9 mouse cellular contexts compared by ENCODE assay signal in the genomic region with DNA sequence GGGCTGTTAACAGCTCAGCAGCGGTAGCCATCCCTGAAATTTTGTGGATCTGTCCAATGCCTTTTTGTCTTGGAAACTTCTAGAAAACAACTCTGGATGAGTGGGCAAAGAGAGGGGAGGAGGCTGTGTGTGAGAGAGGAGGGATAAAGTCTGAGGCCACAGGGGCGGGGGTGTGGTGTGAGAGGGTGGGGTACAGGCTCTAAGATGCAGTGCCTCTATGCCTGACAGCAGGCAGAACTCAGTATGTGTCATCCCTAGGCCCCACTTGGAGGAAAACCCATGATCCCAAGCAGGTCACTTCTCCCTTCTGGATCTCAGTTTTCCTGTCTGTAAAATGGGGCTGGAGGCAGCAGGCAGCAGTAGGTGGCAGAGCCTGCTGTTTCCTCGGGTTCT. TPM values are rescaled to one million over a fixed set of nuclear protein-coding genes. Genes with fewer than 3 reads are reported as not detected.
DNase-seq lines count a peak whose midpoint lies in the region; ATAC-seq lines count a peak whose summit lies in the region.
"Had no signal": no experiment of that assay in that cellular context is flagged by ENCODE, and none has a peak within 500 bp of the region (broad histone marks: within the 10 kb centered on the region; RNA-seq: fewer than 3 reads in every experiment).

No protein-coding gene starts in this region.

- WGBS in embryonic facial prominence, embryonic 15.5 days, result 83% methylated on average over 3 of the region's 3 CpGs
- WGBS in embryonic facial prominence, embryonic 10.5 days, result 90% methylated on average over 3 of the region's 3 CpGs
- 91% methylated on average over 3 of the region's 3 CpGs for WGBS in lung, embryonic 15.5 days
- WGBS in limb, embryonic 15.5 days, result 93% methylated on average over 3 of the region's 3 CpGs
- whole genome bisulfite sequencing in neural tube, embryonic 15.5 days, result 86% methylated on average over 3 of the region's 3 CpGs

- H3K4me3 ChIP-seq in embryonic facial prominence, embryonic 15.5 days (replicated peaks), result no peak overlapping the region
- H3K4me3 ChIP-seq in embryonic facial prominence, embryonic 10.5 days, result no peak overlapping the region
- no peak overlapping the region for H3K4me3 ChIP-seq in lung, embryonic 15.5 days
- no peak overlapping the region for H3K4me3 ChIP-seq in limb, embryonic 15.5 days
- H3K4me3 ChIP-seq in neural tube, embryonic 15.5 days (replicated peaks), result 0 out of 2 replicates have a peak overlapping the region, but pooled peaks have one; percentile 66
- H3K4me3 ChIP-seq: limb, embryonic 12.5 days had no signal

- H3K9me3 ChIP-seq in embryonic facial prominence, embryonic 15.5 days (replicated peaks), result no peaks in the 10 kb centered on the region
- H3K9me3 ChIP-seq in embryonic facial prominence, embryonic 10.5 days, result no peaks in the 10 kb centered on the region
- no peaks in the 10 kb centered on the region for H3K9me3 ChIP-seq in lung, embryonic 15.5 days
- no peaks in the 10 kb centered on the region for H3K9me3 ChIP-seq in limb, embryonic 15.5 days
- no peaks in the 10 kb centered on the region for H3K9me3 ChIP-seq in neural tube, embryonic 15.5 days (replicated peaks)
- H3K9me3 ChIP-seq: limb, embryonic 12.5 days had no signal

- no peak for DNase-seq in embryonic facial prominence, embryonic 10.5 days (ENCODE audit: low spot score)
- DNase-seq in lung, postnatal 25 days (ENCODE audit: low spot score), result no peak
- DNase-seq in T-cell, adult 2 months (ENCODE audit: low spot score), result no peak
- DNase-seq in layer of hippocampus, postnatal 36 days, result no peak

- peaks cover 66% of the 10 kb centered on the region for H3K4me1 ChIP-seq in embryonic facial prominence, embryonic 15.5 days
- peaks cover 65% of the 10 kb centered on the region for H3K4me1 ChIP-seq in embryonic facial prominence, embryonic 10.5 days
- peaks cover 78% of the 10 kb centered on the region for H3K4me1 ChIP-seq in lung, embryonic 15.5 days
- H3K4me1 ChIP-seq in limb, embryonic 15.5 days, result peaks cover 75% of the 10 kb centered on the region
- peaks cover 75% of the 10 kb centered on the region for H3K4me1 ChIP-seq in neural tube, embryonic 15.5 days

- H3K36me3 ChIP-seq in embryonic facial prominence, embryonic 15.5 days, result no peaks in the 10 kb centered on the region
- H3K36me3 ChIP-seq in embryonic facial prominence, embryonic 10.5 days (replicated peaks), result no peaks in the 10 kb centered on the region; the same call in 1 of the 2 replicates
- H3K36me3 ChIP-seq in lung, embryonic 15.5 days, result 0 out of 2 replicates have a peak, but pooled peaks cover 3% of the 10 kb centered on the region
- H3K36me3 ChIP-seq in limb, embryonic 15.5 days, result no peaks in the 10 kb centered on the region
- no peaks in the 10 kb centered on the region for H3K36me3 ChIP-seq in neural tube, embryonic 15.5 days
- H3K36me3 ChIP-seq: limb, embryonic 12.5 days had no signal

- 0 out of 2 replicates have a peak overlapping the region, but pooled peaks have one; percentile 95 for H3K4me2 ChIP-seq in embryonic facial prominence, embryonic 15.5 days (replicated peaks)
- peak overlapping the region; percentile 98; the same call in 1 of the 2 replicates for H3K4me2 ChIP-seq in lung, embryonic 15.5 days
- no peak overlapping the region for H3K4me2 ChIP-seq in limb, embryonic 15.5 days
- peak overlapping the region; percentile 75 for H3K4me2 ChIP-seq in neural tube, embryonic 15.5 days

- H3K27ac ChIP-seq in embryonic facial prominence, embryonic 15.5 days (replicated peaks), result peak overlapping the region; percentile 63; the same call in 1 of the 2 replicates
- no peak overlapping the region for H3K27ac ChIP-seq in embryonic facial prominence, embryonic 10.5 days (replicated peaks)
- H3K27ac ChIP-seq in lung, embryonic 15.5 days, result peak overlapping the region; percentile 70; the same call in 1 of the 2 replicates
- H3K27ac ChIP-seq in limb, embryonic 15.5 days, result 0 out of 2 replicates have a peak overlapping the region, but pooled peaks have one; percentile 52
- H3K27ac ChIP-seq in neural tube, embryonic 15.5 days (replicated peaks), result peak overlapping the region; percentile 71; the same call in 1 of the 2 replicates
- H3K27ac ChIP-seq: limb, embryonic 12.5 days had no signal

- no peak overlapping the region for H3K9ac ChIP-seq in embryonic facial prominence, embryonic 15.5 days
- no peak overlapping the region for H3K9ac ChIP-seq in lung, embryonic 15.5 days
- no peak overlapping the region for H3K9ac ChIP-seq in limb, embryonic 15.5 days
- H3K9ac ChIP-seq in neural tube, embryonic 15.5 days (replicated peaks), result no peak overlapping the region
- H3K9ac ChIP-seq: limb, embryonic 12.5 days had no signal

- peaks cover 9% of the 10 kb centered on the region for H3K27me3 ChIP-seq in embryonic facial prominence, embryonic 15.5 days
- H3K27me3 ChIP-seq in embryonic facial prominence, embryonic 10.5 days (replicated peaks; ENCODE audit: low read depth, poor library complexity, severe bottlenecking), result peaks cover 46% of the 10 kb centered on the region
- H3K27me3 ChIP-seq in lung, embryonic 15.5 days, result peaks cover 6% of the 10 kb centered on the region; the same call in 1 of the 2 replicates
- peaks cover 9% of the 10 kb centered on the region for H3K27me3 ChIP-seq in limb, embryonic 15.5 days
- H3K27me3 ChIP-seq in neural tube, embryonic 15.5 days (replicated peaks), result no peaks in the 10 kb centered on the region

- ATAC-seq in embryonic facial prominence, embryonic 15.5 days (ENCODE audit: insufficient number of reproducible peaks, low FRiP score, low TSS enrichment, low read depth), result no peak
- no peak for ATAC-seq in lung, embryonic 15.5 days (ENCODE audit: borderline replicate concordance, extremely low read depth, low FRiP score, low TSS enrichment)
- no peak for ATAC-seq in limb, embryonic 15.5 days (ENCODE audit: insufficient number of reproducible peaks, low FRiP score, low TSS enrichment, low read depth)
- no peak for ATAC-seq in neural tube, embryonic 15.5 days (ENCODE audit: low FRiP score)

RNA-seq across cellular contexts. Expression of gene Efhd2, which starts 3.4 kb away (rescaled TPM):
- 81.7 and 83.2 TPM in 2 replicates for polyA plus RNA-seq in embryonic facial prominence, embryonic 15.5 days (2015; fragmentation: Nextera tagmentation; extraction: Ambion mirVana)
- polyA plus RNA-seq in embryonic facial prominence, embryonic 10.5 days (2016; fragmentation: Nextera tagmentation; extraction: Ambion mirVana), result 40.7 and 41.8 TPM in 2 replicates
- polyA plus RNA-seq in lung, embryonic 15.5 days (2015; fragmentation: Nextera tagmentation; extraction: Ambion mirVana), result 102 TPM in 2 replicates
- 76.0 and 86.0 TPM in 2 replicates for polyA plus RNA-seq in limb, embryonic 15.5 days (2015; fragmentation: Nextera tagmentation; extraction: Ambion mirVana)
- polyA plus RNA-seq in neural tube, embryonic 15.5 days (2015; fragmentation: Nextera tagmentation; extraction: Ambion mirVana), result 75.6 and 85.4 TPM in 2 replicates
- 100 to 1,000 TPM; 135 to 143 TPM for total RNA-seq in layer of hippocampus, postnatal 36 days (2021)

RNA-seq across cellular contexts. Expression of gene Ctrc, which starts 25.2 kb away (rescaled TPM):
- not detected in 2 replicates for polyA plus RNA-seq in embryonic facial prominence, embryonic 15.5 days (2015; fragmentation: Nextera tagmentation; extraction: Ambion mirVana)
- polyA plus RNA-seq in embryonic facial prominence, embryonic 10.5 days (2016; fragmentation: Nextera tagmentation; extraction: Ambion mirVana), result not detected in 2 replicates
- not detected in 2 replicates for polyA plus RNA-seq in lung, embryonic 15.5 days (2015; fragmentation: Nextera tagmentation; extraction: Ambion mirVana)
- not detected in 2 replicates for polyA plus RNA-seq in limb, embryonic 15.5 days (2015; fragmentation: Nextera tagmentation; extraction: Ambion mirVana)
- polyA plus RNA-seq in neural tube, embryonic 15.5 days (2015; fragmentation: Nextera tagmentation; extraction: Ambion mirVana), result not detected in 2 replicates
- not detected for total RNA-seq in layer of hippocampus, postnatal 36 days (2021)
- polyA plus RNA-seq: limb, embryonic 12.5 days had no signal

RNA-seq across cellular contexts. Expression of gene Cela2a, which starts 45.4 kb away (rescaled TPM):
- polyA plus RNA-seq in embryonic facial prominence, embryonic 15.5 days (2015; fragmentation: Nextera tagmentation; extraction: Ambion mirVana), result not detected in 2 replicates
- not detected in 2 replicates for polyA plus RNA-seq in embryonic facial prominence, embryonic 10.5 days (2016; fragmentation: Nextera tagmentation; extraction: Ambion mirVana)
- polyA plus RNA-seq in lung, embryonic 15.5 days (2015; fragmentation: Nextera tagmentation; extraction: Ambion mirVana), result 2.1 TPM in 1 of 2 replicates, not detected in the other
- 0.20 TPM in 1 of 2 replicates, not detected in the other for polyA plus RNA-seq in limb, embryonic 15.5 days (2015; fragmentation: Nextera tagmentation; extraction: Ambion mirVana)
- 1.3 TPM in 1 of 2 replicates, not detected in the other for polyA plus RNA-seq in neural tube, embryonic 15.5 days (2015; fragmentation: Nextera tagmentation; extraction: Ambion mirVana)
- total RNA-seq in layer of hippocampus, postnatal 36 days (2021), result not detected
- polyA plus RNA-seq: limb, embryonic 12.5 days had no signal
